ENCODE assay signal across 8 mouse cellular contexts in the genomic region with DNA sequence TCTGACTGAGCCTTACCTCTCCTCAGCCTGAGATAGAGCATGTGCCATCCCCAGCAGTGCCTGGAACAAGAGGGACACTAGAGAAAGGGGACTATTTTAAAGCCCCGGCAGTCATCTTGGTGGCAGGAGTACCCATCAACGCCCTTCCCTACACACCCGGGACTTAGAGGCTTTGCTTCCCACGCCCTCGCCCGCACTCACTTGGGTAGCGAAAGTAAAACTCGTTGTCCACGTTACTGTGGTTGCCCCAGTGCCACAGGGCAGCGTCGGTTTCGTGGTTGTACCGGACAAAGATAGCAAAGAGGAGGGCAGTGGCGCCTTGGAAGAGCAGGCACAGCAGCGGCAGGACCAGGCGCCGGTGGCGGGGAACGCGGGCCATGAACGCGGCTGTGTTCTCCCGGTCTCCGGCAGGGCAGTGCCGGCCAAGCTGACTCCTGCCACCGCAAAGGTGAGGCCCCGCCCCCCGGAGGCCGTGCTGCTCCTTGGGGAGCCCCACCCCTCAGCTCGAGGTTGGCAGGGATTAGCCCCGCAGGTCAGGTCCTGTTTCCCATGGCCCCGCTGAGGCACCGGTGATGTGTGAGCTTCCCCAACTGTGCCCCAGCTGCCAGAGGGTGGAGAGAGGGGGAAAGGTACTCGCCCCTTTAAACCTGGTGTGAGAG. TPM values are rescaled to one million over a fixed set of nuclear protein-coding genes. Genes with fewer than 3 reads are reported as not detected.
DNase-seq lines count a peak whose midpoint lies in the region; ATAC-seq and TF ChIP-seq lines count a peak whose summit lies in the region.

Gene Rhbg (minus strand): TSS at position 442 of the 659 bp plus-strand sequence.

- no peak for ATAC-seq in CD4-positive, CD25-positive, alpha-beta regulatory T cell, adult 4 months
- peak; percentile 68 for ATAC-seq in erythroblast, adult 5-6 weeks (replicated peaks; ENCODE audit: low FRiP score, poor library complexity, severe bottlenecking)
- ATAC-seq in liver, embryonic 13.5 days (ENCODE audit: low read depth), result 0 out of 2 replicates have a peak, but pooled peaks have one; percentile 10

- peak within 1 kb of the TSS; percentile 55 for H3K4me3 ChIP-seq in liver, embryonic 13.5 days (replicated peaks)
- H3K4me3 ChIP-seq in myocyte, result no peak within 1 kb of the TSS

- peak within 1 kb of the TSS; percentile 46 for H3K9ac ChIP-seq in liver, embryonic 13.5 days

- no peaks in the 10 kb centered on the region for H3K79me2 ChIP-seq in myocyte (ENCODE audit: control insufficient read depth, insufficient read depth)

- no peak for TF ChIP-seq POLR2A in myocyte (IDR thresholded peaks at IDR 0.05; ENCODE audit: insufficient read length, low read depth)

- no peaks in the 10 kb centered on the region for H3K9me3 ChIP-seq in liver, embryonic 13.5 days (replicated peaks)

- H3K27ac ChIP-seq in liver, embryonic 13.5 days, result no peak within 1 kb of the TSS

- H3ac ChIP-seq in myocyte (ENCODE audit: control insufficient read depth, insufficient read length), result peak within 1 kb of the TSS; percentile 20

- peak; percentile 43 for DNase-seq in CD4-positive, CD25-positive, alpha-beta regulatory T cell, adult 2 months (ENCODE audit: low read depth, low spot score)
- peak; percentile 72 for DNase-seq in adrenal gland, postnatal 10 days
- peak; percentile 49 for DNase-seq in induced T-regulatory cell, adult 2 months (ENCODE audit: low read depth)
- DNase-seq in liver, embryonic 13.5 days, result no peak
- DNase-seq in embryo, embryonic 10 days (ENCODE audit: low spot score), result no peak

- H3K36me3 ChIP-seq in liver, embryonic 13.5 days, result no peaks in the 10 kb centered on the region
- H3K36me3 ChIP-seq in myocyte (ENCODE audit: control insufficient read depth, insufficient read depth), result no peaks in the 10 kb centered on the region

- H3K4me2 ChIP-seq in liver, embryonic 13.5 days, result peak within 1 kb of the TSS; percentile 60
- peak within 1 kb of the TSS; percentile 64 for H3K4me2 ChIP-seq in myocyte (ENCODE audit: low read depth)

- peaks cover 17% of the 10 kb centered on the region for H3K4me1 ChIP-seq in liver, embryonic 13.5 days (replicated peaks)

- H3K27me3 ChIP-seq in liver, embryonic 13.5 days, result peaks cover 62% of the 10 kb centered on the region
- H3K27me3 ChIP-seq in myocyte (ENCODE audit: control insufficient read depth, insufficient read depth, insufficient read length), result peaks cover 67% of the 10 kb centered on the region

- 2% methylated on average over 34 of the region's 34 CpGs for WGBS in liver, embryonic 13.5 days (ENCODE audit: insufficient replicate concordance)

TF ChIP-seq in myocyte, 11 proteins besides CTCF, POLR2A, EP300 and RAD21:
- TF ChIP-seq USF1 (IDR thresholded peaks at IDR 0.05; ENCODE audit: low read depth), result no peak

RNA-seq across cellular contexts. Expression of gene Rhbg, which starts in this region (rescaled TPM):
- not detected for polyA plus RNA-seq in CD4-positive, CD25-positive, alpha-beta regulatory T cell, adult 4 months (2017; shearing (Covaris generic))
- 1 to 10 TPM; 1.9 to 2.1 TPM for total RNA-seq in adrenal gland, postnatal 10 days (2021)
- total RNA-seq in erythroblast, adult 5-6 weeks (2015; ENCODE audit: low replicate concordance), result not detected in 2 replicates
- not detected in 2 replicates for total RNA-seq in erythroblast, adult 5-6 weeks (2017; ENCODE audit: low replicate concordance)
- 14.7 and 15.4 TPM in 2 replicates for polyA plus RNA-seq in liver, embryonic 13.5 days (2015; fragmentation: Nextera tagmentation; extraction: Ambion mirVana)
- not detected for polyA plus RNA-seq in myocyte (2012; fragmentation: generic; extraction: Trizol)

Comparison
In these comparisons a context has a peak if more than half of its experiments do, and no peak if none do; other contexts are left out.
1. RNA of gene Rhbg (polyA plus RNA-seq): 14.7 to 15.4 TPM in liver, embryonic 13.5 days; not detected in CD4-positive, CD25-positive, alpha-beta regulatory T cell, adult 4 months and not detected in myocyte (single experiment); every median in the first group is over 10 times any median in the second.
2. Peak in ATAC-seq in erythroblast, adult 5-6 weeks; RNA of the gene not detected or under 1 TPM.
3. DNase-seq: peak in CD4-positive, CD25-positive, alpha-beta regulatory T cell, adult 2 months (single experiment), adrenal gland, postnatal 10 days (single experiment) and induced T-regulatory cell, adult 2 months (single experiment); none in liver, embryonic 13.5 days (single experiment) and embryo, embryonic 10 days (single experiment).